Mouse (Mus musculus) neutrophil, adult 65 days (primary cell): ENCODE measurements around the gene Eif3j1. TPM values are rescaled to one million over a fixed set of nuclear protein-coding genes. Genes with fewer than 3 reads are reported as not detected.

Experiments used
- total RNA-seq: library from RNA; stranded (reverse); gene quantifications from 2 replicates; pipeline ENCODE4 v1.2.4, GENCODE M21; 2023

The Eif3j1 gene
- total RNA-seq: 17.3 and 24.2 TPM in 2 replicates

DNA sequence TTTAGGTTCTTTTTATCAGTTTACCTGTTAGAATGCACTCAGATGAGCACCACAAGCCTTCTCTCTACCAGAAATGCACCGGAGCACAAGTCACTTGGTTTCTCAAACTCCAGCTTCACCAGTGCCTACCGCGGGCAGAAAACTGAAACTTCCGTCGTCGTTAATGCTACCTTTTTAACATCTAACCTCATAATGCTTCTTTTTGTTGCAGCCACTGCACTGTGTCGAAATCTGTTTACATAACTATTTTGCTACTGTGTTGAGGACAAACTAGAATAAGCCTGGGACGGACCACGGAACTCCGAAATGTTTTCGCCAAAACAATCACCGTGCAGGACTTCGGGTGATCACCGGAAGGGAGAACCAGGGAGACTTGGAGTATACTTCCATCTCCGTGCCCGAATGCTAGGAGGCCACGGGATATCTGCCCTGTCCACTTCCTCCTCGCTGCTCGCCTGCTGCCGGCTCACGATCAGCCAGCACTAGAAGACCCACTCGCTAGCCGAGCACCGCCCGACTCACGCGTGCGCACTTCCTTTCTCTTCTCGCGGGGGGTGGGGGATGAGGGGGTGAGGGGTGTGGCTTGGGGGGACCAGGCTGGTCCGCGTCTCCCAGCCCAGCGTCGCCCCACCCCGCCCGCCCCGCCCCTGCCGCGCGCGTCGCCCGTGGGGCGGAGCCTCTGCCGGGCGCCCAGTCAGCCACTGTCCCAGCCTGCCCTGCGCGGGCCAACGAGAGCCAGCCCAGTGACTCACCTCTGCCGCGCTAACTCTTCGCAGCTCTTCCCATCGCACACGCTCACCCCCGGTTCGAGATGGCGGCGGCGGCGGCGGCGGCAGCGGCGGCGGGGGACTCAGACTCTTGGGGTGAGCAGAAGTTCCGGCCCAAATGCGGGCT is at the start of gene Eif3j1:
Gene Eif3j1 (plus strand): TSS at position 685 of the 894 bp plus-strand sequence.

Other genes starting within 250 kb of the Eif3j1 start
- gene Frmd5, start 221.5 kb upstream of the Eif3j1 start, total RNA-seq: not detected in 2 replicates
- gene Casc4, start 161.6 kb upstream of the Eif3j1 start, total RNA-seq: 0.51 and 0.73 TPM in 2 replicates
- gene Ctdspl2, start 72.5 kb upstream of the Eif3j1 start, total RNA-seq: 19.4 and 27.9 TPM in 2 replicates
- not detected in 2 replicates for gene Mageb3, start 72.5 kb upstream of the Eif3j1 start, total RNA-seq
- gene Spg11, start 89.8 kb downstream of the Eif3j1 start, total RNA-seq: 23.6 and 33.1 TPM in 2 replicates
- 620 and 1,063 TPM in 2 replicates for gene B2m, start 119.1 kb downstream of the Eif3j1 start, total RNA-seq
- gene Trim69, start 132.2 kb downstream of the Eif3j1 start, total RNA-seq: 0.44 TPM in 1 of 2 replicates, not detected in the other
- not detected in 2 replicates for gene Patl2, start 157.6 kb downstream of the Eif3j1 start, total RNA-seq
- gene Terb2, start 157.7 kb downstream of the Eif3j1 start, total RNA-seq: not detected in 2 replicates
- 12.9 and 18.7 TPM in 2 replicates for gene Sord, start 206.2 kb downstream of the Eif3j1 start, total RNA-seq